Mouse (Mus musculus): ENCODE results near the gene Hydin.
"Not testable (repeated sequence)": the region's sequence is repeated elsewhere in the genome, so short reads cannot be mapped to it uniquely, and the experiment has no call there.

Hydin gene

DNA sequence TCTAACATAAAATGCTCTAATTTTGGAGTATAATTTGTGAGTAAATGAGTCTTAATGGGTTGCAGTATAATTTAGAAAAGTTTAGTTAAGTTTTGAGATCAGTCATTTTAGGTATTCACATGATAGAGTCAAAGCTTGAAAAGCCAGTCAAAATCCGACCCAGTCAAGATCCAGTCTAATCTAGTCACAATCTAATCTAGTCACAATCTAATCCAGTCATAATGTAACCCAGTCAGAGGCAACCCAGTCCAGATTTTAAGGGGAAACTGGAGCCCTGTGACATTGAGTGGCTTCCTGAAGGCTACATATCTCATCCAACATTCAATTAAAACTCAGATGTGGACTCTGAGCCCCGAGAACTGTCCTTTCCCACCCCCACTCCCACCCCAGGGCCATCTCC is 72.7 kb downstream of the Hydin start:
- DNase-seq = no peak

DNA sequence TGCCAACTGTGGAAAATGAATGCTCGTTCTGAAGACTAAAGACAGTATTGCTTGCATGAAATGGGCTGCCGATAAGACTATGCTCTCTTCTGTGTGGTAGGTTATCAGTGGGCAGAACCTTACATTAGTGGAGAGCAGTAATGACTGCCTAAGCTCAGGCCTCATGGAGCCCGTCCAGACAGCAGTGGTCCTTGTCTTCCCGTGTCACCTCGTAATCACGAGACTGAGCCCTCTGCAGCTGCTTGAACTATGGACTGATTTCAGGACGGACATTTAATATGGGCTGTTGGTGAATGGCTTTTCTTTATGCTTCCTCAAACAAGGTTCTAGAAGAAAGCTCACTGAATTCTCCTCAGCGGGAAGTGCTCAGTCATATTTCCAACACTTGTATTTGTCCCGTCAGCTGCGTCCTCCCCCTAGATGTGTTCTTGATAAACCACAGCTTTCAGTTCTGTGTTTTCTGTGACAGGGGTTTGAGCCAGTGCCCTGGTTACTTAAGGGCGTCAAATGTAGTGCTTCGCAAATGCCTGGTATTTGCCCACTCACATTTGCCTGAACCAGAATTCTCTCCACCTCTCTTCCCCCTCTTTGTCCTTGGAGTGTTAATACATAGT is 73.4 kb downstream of the Hydin start:
- DNase-seq = no peak

DNA sequence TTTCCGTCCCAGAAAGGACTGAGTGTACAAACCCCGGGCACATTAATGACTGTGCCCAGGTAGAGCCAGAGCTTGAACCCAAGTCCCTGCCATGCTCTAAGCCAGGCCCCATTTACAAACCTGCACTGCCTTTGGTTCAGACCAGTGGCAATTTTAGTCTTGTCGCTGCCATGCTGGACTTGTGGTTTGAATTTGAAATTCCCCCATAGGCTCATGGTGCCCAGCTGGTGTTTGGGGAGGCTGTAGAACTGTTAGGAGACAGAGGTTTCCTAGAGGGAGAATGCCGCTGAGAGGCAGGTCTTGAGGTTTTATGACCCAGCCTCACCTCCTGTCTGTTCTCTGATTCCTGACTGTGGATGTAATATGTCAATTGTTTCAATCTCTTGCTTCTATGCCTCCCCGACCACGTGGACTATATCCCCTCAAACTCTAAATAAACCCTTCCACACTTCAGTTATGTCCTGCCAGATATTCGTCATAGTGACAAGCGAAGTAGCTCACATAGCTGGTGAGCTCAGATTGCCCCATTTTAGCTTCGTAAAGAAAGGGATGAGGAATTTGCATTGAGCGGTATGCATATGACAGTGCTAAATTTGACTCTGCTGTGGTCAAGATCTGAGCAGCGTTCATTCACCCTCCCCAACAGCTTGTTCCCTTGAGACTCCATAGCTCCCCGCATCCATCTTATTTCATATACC is 79.1 kb downstream of the Hydin start:
- DNase-seq = no peak

DNA sequence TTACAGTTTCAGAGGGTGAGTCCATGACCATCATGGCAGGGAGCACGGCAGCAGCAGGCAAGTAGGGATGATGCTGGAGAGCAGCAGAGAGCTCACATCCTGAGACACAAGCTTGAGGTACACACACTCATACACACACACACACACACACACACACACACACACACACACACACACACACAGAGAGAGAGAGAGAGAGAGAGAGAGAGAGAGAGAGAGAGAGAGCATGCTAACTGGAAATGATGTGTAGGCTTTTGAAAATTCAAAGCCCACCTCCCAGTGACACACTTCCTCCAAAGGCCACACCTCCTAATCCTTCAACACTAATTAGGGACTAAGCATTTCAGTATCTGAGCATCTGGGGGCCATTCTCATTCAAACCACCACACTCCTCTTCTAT is 80.1 kb downstream of the Hydin start:
- DNase-seq = no peak

DNA sequence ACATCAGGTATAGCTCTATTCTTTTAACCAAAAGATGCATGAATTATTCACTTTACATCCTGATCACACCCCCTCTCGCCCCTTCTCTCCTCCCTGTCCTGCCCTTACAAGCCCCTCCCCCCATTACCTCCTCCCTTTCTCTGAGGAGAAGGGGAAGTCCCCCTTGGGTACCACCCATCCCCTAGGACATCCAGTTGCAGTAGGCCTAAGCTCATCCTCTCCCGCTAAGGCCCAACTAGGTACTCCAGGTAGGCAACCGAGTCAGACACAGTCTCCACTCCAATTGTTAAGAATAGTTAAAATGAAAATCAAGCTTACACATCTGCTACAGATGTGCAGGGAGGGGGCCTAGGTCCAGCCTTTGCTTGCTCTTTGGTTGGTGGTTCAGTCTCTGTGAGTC is 83.9 kb downstream of the Hydin start:
- DNase-seq = no peak

DNA sequence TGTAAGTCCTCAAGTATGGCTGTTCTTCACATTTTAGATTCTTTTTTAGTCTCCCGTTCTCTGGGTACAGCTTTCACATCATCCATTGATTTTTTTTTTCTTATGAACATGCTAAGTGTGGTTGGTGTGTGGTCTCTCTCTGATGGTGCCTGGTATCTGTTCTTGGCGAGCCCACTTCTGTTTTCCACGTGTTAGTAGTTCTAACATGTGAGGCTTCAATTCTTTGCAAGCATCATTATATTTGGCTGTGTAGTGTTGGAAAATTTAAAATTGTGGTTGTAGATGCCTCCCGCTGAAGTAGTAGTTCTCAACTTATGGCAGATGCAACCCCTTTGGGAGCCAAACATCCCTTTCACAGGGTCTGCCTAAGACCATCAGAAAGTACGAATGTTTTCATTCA is 85.1 kb downstream of the Hydin start:
- DNase-seq = no peak

DNA sequence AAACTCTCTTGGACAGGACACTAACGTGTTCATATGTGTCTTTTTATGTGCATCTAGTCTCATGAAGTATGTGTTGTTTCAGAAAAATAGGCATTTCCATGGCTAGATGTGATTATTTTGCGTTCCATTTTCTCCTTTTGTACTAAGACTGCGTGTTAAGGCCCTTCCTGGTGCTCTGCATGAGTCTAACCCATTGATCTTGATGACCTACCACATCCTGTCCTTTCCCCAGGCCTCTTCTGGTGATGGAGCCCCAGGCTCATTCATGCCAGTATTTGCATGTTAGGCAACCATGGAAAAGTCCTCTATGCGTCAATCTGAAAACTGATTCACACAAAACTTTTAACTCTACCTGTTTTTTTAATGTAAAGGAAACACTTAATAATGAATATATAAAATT is 96.2 kb downstream of the Hydin start:
- no peak for DNase-seq

DNA sequence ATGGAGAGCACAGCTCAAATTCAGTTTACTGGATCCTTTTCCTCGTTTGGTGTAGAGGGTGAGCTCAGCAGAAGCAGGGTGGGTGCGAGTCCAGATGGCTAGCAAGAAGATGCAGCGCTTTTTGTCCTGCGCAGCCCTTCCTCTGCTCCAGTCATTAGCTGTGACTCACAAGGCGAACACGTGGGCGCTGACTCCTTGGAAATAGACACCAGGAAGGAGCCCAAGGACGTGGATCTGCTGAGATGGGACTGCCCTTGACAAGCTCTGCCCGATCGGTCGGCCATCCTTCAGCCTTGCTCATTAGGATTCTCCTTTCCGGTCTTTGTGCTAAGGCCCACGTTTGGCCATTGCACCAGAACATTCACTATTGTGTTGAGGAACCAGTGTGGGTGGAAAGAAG is 106.1 kb downstream of the Hydin start:
- DNase-seq = no peak

DNA sequence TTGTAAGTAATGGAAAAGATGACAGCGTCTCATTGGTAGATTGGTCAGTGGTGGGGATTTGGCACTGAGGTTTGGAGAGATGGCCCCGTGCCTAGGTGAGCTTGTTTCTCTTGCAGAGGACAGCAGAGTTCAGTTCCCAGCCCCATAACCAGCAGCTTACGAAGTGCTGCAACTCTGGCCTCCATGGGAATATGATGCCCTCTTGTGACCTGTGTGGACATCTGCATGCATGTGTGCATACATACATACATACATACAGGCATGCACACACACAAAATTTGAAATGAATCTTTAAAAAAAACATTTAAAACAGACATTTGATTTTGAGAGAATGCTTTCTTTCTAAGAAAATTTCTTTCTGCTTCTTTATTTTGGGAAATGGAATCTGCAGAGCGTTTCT is 106.9 kb downstream of the Hydin start:
- peak; percentile 33 to 38 for DNase-seq

DNA sequence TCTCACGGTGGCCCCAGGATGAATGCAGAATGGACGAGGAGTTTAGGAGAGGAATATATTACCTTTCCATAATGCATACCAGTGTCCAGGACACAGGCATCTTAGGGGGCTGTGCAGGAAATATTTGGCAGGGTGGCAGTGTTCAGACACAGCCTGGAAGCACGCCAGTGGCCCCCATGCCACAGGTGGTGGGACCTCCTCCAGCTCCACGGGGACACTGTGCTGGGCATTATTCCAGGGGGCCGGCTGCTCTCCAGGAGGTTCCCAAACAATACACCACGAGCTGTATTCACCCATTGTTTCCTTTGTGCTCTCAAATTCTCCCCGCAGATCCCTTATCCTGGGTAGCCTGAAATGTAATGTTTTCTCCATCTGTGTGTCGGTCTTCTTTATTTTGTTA is 116.0 kb downstream of the Hydin start:
- DNase-seq = peak; percentile 32 to 52

DNA sequence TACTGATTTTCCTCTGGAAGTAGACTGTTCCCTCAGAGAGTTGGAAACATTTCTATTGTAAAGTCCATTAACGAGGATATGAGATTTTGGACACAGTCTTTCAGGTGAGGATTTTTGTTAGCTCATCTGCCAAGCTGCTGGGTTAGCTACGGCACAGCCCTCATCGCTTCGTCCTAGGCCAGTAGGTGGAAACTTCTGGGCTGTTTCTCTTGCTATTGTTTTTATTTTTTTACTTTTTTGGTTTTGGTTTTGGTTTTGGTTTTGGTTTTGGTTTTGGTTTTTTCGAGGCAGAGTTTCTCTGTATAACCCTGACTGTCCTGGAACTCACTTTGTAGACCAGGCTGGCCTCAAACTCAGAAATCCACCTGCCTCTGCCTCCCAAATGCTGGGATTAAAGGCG is 117.9 kb downstream of the Hydin start:
- not testable (repeated sequence) for DNase-seq

DNA sequence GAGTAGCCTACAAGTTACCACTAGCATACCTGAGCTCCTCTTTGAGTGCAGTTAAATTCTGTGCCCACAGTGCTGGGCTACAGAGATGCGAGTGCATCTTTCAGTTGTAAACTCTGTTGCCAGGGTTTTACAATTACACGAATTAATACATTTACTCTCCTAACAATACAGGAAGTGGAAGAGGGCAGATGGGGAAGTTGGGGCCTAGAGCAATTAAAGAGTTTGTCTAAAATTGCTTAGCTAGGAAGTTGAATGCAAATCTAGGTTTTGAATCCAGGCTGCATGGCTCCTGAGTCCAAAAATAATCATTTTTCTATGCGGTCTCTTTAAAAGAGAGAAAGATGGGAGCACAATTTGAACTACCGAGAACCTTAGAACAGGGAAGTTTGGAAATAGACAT is 128.9 kb downstream of the Hydin start:
- DNase-seq = no peak

DNA sequence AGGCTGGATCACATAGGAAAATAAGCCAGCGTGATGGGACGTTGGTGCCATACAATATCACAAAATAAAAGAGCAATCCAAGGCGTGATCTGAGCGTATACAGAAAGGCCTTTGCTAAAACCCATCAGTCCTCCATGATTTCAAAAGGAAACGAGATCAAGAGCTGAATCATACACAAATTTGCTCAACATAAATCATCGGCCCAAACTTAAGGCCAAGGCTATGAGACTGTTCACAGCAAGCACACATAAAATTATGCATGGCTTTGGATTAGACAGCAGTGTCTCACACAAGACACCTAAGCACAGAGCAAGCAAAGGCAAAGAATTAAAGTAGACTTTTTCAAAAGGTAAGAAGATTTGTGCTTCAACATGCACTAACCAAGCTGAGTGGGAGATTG is 133.8 kb downstream of the Hydin start:
- no peak for DNase-seq

DNA sequence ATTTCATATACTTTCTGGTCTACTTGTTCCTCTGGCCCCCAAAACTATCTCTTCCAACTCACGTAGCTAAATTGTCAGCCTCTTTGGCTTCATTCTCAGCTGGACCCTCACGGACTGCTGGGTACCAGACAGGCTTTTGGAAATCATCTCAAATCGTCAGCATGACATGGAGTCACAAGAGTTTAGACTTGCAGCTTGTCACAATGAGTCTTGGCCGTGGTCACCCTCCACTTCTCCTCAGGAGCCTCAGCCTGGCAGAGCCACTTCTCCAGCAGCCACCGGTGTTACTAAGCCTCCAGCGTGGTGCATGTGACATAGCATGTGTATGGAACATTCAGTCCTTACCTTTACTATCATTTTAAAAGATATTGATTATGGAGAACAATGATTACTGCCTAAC is 135.5 kb downstream of the Hydin start:
- peak; percentile 61 to 74 for DNase-seq

DNA sequence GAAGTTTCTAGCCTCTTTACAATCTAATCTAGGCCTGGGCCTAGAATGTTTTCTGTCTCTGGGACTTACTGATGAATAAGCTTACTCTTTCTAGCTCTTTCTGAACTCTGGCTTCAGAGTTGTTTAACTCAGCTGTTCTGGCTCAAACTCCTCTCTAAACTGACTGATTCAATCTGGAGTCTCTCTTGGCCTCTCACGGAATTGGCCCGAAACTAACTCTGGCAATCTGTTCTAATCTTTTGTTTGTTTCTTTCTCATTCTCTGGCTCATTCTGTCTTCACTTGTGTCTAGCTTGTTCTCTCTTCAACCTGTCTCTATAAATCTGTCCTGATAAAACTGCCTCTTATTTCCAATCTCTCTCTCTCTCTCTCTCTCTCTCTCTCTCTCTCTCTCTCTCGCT is 137.7 kb downstream of the Hydin start:
- DNase-seq = no peak

DNA sequence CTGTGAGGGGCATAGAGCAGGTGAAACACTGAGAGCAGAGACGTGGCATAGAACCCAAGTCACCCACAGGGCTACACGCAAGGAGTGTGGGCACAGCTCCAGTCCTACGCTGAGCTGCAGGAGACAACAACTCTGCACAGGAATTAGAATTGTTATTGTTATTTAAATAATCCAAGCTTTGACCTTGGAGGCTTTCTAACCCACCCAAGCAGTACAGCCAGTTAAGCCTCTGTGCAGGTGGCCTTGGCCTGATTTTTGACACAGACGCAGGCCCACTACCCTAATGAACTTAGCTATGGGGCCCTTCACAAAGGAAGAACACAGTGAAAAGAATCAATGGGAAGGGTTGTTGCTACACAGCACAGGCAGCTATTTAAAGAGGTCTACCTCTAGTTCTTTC is 148.3 kb downstream of the Hydin start:
- DNase-seq = peak; percentile 28 to 41

DNA sequence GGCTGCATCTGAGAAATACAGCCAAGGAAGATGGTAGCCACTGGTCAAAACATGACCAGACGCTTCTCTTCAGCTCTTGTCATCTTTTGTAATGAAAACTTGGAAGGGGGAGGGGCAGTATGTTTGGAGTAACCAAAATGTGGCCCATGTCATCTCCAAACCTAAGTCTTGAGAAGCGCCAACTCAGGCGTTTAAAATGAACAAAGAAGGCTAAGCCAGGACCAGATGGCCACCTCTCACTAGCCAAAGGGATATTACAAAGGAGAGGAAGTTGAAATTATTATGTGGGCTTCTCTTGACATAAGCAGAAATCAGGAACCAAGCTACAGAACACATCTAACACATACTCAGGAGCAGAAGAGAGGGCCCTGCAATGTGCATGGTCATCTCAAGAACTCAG is 150.2 kb downstream of the Hydin start:
- DNase-seq = peak; percentile 58 to 63

DNA sequence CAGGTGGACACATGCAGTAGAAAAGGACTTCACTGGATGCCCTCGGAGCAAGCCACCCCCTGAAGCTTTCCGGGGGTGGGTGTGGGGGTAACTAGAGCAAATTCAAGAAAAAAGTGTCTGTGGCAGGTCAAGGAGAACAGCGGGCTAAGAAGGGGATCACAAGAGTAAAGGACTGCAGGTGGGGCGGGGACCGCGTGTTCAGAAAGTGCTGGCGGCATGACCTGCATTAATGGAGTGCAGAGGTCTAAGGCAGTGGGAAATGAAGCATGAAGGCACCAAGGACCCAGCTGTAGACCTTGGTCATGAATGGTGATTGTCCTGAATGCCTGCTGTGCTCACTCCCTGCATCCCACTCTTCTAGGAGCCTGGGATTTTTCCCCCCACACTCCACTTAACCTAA is 151.0 kb downstream of the Hydin start:
- DNase-seq = no peak

DNA sequence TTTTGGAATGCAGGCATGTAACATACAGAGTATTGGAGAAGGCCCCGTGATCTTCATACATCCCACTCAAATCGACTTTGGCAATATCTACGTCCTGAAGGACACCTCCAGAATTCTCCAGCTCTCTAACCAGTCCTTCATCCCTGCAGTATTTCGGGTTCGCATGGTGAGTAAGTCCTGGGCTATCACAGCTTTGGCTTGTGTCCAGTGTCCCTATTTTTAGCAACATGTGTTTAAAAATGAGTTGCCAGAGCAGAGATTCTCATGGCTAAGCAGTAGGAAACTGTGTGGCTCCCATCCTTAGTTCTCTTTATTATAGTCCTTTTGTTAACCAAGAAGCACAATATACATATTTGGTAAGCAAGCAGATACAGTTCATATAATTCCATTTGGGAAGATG is 152.9 kb downstream of the Hydin start:
- peak; percentile 25 to 30 for DNase-seq

DNA sequence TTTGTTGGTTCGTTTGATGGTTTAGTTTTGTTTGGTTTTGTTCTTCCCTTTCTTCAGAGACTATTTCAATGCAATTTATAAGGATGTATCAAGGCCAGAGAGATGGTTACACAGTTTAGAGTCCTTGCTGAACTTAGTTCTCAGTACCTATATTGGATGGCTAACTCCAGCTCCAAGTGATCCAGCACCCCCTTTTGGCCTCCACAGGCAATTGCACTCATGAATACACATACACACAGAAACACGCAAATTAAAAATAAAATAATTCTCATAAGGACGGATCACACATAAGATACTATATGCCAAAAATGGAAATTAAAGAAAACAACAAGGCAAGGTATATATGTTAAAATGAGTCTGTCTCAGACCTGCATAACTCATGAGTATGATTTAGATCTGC is 153.4 kb downstream of the Hydin start:
- DNase-seq = no peak

DNA sequence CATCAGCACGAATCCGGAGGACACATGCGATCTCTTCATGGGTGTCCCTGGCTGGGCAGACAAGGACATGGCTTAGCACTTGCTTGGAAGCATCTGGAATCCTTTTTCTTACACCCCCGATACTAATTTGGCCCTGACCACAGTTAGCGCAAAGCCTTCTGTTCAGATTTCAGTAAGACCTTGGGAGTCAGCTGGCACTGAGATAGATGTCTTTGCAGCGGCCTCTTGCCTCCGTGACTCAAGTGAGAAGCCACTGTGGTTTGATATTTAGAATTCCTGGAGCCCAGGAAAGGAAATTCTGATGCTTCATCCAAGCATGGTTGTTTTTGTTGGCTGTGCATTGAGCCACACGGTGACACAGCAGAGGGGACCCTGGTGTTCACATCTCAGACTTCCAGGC is 157.4 kb downstream of the Hydin start:
- DNase-seq = no peak

DNA sequence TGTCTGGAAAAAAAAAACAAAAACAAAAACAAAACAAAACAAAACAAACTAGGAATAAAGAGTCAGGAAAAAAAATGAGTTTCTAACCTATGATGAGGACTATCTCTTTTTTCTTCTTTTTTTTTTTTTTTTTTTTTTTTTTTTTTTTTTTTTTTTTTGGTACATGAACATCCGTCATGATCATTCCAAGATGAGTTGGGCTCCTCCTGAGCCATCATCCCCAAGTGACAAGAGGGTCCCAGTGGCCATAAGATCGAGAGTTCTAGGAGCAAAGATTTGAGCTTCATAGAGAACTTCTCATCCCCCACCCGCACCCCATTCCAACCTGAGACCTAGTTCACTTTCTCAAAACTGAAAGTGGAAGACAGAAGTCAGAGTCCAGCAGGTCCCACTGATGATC is 164.6 kb downstream of the Hydin start:
- DNase-seq = no peak

DNA sequence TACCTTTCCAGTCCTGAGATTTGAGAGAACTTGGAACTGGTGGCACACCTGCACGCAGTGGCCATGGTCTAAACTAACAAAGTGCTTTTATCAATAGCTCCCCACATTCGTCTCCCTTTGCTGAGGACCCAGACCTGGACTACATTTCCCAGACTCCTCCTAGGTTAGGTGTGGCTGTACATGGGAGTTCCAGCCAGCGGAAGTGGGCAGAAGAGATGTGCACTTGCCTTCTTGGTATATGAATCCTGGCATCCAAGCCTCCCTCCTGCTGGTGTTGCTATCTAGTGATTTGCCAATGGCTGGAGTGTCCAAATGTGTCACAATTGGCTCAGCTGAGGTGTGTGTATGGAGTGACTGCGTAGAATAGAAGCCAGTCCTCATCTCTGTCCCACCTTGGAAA is 173.8 kb downstream of the Hydin start:
- DNase-seq = peak; percentile 88 to 91

DNA sequence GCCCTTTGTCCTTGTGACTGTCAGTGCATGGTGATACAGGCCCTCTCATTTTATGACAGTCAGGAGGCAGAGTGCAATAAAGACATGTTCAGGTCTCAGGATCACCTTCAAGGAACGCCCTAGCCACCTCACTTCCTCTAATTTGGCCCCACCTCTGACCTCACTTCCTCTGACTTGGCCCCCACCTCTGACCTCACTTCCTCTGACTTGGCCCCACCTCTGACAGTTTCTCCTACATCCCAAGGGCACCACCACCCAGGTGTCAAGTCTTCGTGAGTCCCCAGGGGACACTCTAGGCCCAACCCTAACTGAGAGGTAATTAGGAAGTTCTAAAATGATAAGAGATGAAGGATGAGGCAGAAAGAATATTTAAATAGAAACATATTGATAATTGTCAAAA is 177.5 kb downstream of the Hydin start:
- no peak for DNase-seq

DNA sequence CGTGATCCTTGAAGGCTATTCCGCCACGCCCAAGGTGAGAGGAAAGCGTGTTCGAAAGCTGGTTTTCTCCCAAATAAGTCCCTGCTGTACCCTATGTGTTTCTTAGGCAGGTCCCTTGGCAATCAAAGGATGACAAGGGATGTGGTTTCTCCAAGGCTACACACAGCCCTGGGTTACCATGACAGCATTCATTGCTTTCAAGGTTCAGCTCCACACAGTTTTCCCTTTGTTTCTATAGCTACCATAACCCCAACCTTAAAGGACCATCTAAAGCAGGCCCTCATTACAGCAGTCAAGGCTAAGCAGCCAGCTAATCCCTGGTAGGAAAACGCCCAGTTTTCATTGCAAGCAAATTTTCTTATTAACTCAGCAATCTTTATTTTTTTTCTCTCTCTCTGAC is 183.7 kb downstream of the Hydin start:
- no peak for DNase-seq
